Mouse (Mus musculus) liver, adult (tissue): Measurements from ENCODE around the gene Nr6a1.
A peak's percentile ranks its signal among the peaks of the same experiment; 100 is the strongest.

Source experiments
- GATA4 ChIP-seq: IDR thresholded peaks from 2 replicates; pipeline ENCODE4 v1.6.1; 2014; ENCODE audit warnings: mild to moderate bottlenecking, low read length; ENCODE audit not compliant: insufficient replicate concordance

Nr6a1 gene

DNA sequence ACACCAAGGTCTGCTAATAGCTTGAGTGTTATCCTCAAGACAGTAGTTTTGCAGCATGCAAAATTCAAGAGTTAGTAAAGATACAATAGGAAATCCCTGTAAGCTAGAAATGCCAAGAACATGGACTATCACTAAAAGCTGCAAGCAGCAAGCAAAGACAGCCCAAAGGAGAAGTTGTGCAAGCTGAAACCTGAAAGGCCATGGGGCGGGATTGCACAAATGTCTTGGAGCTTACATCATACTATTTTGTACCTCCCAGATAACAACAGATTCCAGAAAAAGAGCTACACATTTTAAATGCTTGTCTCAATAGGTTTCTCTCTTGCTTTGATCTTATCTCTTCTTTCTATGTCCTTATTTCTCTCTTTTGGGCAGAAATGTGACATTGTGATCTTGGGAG lies 60.8 kb downstream of the Nr6a1 start:
- no peak for TF ChIP-seq GATA4

DNA sequence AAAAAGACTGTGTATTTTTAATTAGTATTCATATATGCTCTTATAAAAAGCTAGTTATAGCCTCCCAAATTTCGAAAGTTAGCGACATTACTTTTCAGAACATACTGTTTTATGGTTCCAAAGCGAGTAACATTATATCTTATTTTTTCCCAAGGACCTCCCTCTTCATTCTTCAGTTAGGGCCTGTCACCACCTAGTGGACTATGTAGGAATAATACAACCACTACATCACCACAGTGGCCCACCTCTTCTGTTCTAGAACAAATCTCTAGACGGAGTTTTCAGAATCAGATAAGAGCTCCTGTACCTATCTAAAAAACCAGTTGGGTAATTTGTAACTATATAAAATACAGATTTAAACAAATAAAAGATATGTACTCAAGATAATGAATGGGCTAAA lies 63.5 kb downstream of the Nr6a1 start:
- no peak for TF ChIP-seq GATA4

DNA sequence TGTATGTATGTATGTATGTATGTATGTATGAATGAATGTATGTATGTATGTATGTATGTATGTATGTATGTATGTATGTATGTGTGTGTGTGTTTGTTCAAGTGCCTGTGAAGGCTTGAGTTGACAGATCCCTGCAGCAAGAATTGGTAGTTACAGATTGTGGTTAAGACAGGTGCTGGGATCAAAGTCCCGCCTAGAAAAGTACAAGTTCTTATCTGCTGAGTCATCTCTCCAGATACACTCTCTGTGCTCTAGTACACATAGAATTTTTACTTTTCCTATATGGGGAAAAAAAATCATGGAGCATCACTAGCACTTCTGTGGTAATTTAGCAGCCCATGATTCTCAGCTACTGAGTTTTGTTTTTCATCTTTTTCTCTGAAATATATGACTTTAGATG lies 75.7 kb downstream of the Nr6a1 start:
- TF ChIP-seq GATA4 = no peak

DNA sequence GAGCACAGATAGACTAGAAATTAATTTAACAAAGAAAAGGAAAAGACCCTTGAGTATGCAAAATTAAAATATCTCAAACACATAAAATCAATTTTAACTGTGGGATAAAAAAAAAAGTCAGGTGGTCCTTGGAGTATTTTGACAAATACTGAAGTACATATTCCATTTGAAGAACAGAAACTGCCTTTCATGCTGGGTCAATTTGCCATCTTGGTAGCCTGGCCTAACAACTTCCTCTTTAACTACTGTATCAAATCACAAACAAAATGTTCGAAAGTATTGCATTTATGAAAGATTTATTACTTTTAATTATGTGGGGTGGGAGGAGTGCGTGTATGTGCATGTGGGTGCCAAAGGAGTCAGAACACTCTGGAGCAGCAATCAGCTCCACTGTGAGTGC lies 81.2 kb downstream of the Nr6a1 start:
- no peak for TF ChIP-seq GATA4

DNA sequence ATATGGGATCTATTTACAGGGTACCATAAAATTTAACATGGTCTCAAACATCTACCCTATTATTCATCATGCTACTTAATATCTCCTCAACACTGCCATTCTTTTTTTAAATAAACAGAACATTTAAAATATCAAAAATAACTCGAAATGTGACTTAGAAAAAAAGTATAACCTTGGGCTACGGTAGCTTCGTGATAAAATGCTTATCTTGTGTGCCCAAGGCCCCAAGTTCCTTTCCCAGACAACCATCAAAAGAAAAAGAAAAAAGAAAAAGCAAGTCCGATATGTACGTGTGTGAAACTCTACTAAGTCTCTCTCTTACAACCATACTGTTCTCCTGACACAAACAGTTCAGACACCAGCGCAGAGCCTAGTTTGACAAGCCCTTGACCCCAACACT lies 92.0 kb downstream of the Nr6a1 start:
- no peak for TF ChIP-seq GATA4

DNA sequence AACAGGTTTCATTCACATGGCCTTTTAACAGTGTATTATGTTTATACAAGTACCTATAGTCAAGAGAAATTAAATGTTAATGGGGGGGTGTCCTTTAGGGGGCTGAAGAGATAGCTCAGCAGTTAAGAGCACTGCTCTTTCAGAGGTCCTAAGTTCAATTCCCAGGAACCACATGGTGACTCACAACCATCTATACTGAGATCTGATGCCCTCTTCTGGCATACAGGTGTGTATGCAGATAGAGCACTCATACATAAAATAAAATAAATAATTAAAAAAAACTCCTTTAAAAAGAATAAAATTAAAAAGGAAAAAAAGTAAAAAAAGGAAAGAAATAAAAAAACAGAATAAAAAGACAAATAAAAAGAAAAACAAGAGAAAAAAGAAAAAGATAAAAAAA lies 95.5 kb downstream of the Nr6a1 start:
- TF ChIP-seq GATA4 = no peak

DNA sequence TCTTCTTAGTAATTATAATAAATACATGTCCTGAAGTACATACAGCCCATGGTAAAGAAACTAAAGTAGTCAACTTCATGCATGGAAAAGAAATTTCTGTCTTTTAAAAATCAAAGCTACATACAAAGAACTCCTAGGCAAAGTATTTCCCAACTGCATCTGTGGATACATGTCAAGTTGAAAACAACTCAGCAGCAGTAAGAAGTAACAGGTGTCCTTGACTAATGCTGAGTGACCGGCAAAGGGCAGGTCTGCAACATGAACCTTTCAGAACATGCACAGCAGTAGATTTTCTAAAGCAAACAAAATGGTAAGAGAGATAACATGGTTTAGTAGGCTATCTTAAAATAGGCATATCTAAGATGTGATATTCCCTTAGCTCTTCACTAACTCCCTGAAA lies 98.0 kb downstream of the Nr6a1 start:
- TF ChIP-seq GATA4 = no peak

DNA sequence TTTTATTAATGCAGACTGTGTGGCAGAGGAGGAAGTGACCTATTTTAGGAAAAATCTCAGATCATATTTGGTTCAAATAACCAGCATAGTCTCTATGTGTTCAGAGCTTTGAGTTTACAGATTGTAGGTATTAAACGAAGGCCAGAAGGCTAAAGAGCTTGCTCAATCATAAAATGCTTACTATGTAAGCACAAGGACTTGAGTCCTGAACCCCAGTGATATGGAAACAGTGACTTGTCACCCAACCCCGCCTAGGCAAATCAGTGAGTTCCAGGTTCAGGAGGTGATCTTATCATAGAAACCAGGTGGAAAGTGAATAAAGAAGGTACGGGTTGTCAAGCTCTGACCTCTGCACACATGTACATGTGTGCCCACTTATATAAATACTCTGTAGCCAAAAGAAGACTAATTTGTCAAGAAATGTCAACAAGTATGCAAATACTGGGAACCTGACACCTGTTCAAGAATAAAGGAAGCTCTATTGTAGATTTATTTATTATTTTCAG lies 99.6 kb downstream of the Nr6a1 start:
- TF ChIP-seq GATA4 = no peak

DNA sequence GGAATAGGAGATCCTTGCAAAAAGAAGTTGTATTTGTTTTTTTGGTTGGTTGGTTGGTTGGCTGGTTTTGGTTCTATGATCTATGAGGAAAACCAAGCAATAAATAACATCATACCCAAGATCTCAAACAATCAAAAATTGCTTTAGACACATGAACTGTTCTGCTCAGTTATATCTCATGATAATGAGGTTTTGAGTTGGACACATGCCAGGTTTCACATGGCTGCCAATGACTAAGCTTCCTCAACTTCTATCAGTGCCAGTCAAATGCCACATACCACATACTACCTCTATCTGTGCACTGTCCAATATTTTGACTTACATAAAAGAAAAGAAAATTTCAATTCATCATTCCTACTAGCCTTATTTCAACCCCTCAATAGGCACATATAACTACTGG lies 101.3 kb downstream of the Nr6a1 start:
- TF ChIP-seq GATA4 = no peak

DNA sequence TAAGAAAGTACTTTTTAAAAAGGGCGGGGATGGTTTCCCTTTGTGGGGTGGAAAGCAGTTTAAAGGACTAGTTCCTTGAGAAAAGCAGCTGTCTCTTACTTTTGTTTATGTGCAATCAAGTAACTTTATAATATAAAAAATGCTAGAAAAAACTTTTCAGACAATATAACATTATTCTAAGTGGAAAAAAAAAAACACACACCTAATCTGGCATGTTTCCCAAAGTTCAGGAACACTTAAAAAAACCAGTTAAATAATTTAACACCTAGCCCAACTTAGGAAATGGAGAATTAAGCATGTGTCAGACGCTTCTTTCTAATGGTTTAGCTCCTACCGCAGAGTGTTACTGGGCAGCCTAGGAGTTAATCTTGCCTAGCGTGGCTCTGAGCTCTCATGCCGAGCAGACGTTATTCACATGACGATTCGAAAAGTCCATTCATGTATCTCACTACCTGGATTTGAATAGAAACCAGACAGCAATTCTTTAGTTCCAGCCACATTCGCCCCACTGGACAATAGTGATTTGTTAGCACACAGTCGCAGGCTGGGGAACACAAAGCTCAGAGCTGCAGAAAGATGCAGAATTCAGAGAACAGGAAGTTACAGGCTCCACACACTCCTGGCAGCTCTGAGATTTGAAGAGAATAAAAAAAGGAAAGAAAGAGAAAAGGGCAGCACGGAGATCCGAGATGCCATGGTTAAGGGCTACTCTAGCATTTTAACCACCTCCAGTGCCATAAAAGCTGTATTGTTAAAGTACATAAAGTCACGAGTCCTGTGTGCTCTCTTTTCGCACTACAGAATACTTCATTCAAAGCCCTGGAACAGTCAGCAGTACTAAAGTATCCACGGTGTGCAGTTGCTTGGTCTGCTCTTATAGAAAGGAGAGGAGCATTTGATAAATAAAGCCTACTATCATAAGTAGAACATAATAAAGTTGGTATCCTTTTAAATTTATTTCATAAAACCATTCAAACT lies 102.4 kb downstream of the Nr6a1 start:
- no peak for TF ChIP-seq GATA4

DNA sequence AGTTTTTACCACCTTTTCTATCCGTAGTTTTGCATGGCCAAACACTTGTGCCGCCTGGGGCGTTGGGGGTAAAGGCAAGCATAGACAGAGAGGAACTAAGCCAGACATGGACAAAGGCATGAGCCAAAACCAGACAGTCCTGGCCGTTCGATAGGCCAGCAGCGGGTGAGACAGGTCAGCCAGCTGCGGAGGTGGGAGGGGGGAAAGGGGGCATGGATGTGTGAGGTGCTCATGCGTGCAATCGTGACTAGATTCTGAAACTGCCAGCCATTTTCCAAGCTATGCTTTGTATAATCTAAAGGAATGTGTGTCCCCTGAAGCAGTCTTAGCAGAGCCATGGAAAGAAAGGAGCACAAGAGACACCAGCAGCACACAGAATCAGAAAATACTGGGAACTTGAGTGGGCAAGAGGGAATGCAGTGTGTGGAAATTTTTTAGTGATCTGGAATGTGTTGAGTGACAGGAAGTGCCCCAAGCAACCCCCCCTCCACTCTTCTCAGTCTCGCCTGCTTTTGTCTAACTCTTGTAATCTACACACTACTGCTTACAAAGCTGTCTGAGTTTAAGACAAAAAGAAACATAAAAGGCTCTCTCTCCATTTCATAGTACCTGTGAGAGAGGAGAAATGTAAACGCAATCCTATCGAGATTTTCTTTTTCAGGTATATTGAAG lies 103.4 kb downstream of the Nr6a1 start:
- TF ChIP-seq GATA4 = peak; percentile 26; the same call in 1 of the 2 replicates

DNA sequence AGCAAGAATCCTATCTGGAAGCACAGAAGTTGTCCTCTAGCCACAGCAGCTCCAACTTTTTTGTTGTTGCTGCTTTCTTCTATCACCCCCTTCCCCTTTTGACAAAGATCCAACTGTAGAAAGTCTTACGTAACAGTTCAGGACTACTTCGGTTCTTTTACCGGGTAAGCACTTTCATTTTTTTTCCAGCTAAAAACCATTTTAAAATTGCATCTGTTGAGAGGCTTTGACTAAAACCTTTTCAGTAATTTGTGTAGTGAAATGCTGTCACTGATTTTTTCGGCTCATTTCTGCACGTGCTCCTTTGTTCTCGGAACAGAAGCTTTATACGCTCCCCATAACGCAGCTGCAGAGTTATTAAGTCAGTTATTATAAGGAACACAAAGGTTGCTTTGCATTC lies 104.1 kb downstream of the Nr6a1 start:
- no peak for TF ChIP-seq GATA4

DNA sequence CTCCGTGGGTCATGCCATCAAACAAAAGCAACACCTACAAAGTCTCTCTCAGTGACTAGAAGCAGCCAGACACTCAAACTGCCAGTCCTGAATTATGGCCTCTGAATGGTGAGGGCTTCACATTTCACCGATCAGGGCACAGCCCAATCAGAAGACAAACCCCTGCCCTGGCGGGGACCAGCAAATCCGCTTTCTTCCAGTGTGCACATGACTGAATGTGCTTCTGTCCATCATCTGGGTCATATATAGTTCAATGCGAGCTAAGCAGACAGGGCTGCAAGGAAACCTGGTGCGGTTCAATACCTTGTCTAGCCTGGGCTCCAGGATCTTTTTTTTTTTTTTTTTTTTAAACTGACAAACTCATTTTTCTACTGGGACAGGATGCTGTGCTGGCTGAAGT lies 104.5 kb downstream of the Nr6a1 start:
- TF ChIP-seq GATA4 = no peak

DNA sequence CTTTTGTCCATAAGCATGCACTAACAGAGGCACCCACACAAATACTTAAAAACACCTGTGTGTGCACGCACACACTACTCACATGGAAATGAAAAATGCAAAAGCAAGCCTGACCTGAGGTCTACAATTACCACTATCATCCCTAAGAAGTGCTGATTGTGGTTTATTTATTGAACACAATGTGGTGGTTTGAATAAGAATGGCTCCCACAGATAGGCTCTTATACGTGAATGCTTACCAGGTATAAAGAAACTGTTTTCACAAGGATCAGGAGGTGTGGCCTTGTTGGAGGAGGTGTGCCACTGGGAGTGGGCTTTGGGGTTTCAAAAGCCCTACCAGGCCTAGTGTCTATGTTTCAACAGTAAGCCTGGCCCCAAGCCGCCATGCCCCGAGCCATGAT lies 110.0 kb downstream of the Nr6a1 start:
- TF ChIP-seq GATA4 = no peak

DNA sequence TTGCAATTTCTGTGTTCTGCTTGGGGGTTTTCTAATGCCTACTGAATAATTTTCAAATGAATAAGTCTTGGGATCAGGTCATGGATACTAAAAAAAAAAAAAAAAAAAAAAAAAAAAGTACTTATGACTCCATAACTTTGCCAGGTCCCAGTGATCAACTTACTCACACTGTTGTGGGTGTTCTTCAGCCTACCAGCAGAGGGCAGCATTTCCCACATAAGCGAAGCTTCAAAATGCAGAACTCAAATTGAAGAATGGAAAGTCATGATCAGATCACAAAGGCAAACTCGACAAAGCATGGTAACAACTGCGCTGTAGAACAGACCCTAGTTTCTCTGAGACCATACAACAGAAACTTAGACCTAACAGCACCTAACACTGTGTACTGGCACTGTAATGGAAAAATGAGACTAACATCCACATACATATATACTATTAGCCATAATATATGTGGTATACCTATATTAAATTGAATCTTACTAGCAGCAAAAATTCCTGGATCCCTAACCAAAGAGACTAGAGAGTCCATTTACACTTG lies 130.3 kb downstream of the Nr6a1 start:
- TF ChIP-seq GATA4 = no peak

DNA sequence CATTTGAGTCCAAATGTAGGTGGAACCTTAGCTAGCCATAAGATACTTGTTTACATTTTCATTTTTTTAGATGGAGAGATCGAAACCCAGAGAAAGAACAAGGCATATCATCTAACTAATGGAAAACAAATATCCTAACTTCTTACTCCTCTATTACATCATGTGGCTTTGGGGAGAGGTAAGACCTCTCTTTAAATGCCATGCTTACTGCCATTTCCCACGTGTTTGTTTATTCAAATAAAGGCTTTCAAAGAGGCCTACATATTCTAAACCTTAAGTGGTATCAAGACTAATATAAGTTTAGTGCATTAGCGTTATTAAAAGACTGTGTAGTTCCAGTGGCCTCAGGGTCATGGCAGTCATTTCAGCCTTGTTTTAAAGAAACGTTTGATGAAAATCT lies 140.2 kb downstream of the Nr6a1 start:
- TF ChIP-seq GATA4 = no peak
